ENCODE assay signal across 17 mouse cellular contexts in genomic region chr13:41872161-41872562, GRCm38 (mm10). TPM values are rescaled to one million over a fixed set of nuclear protein-coding genes. Genes with fewer than 3 reads are reported as not detected.
DNase-seq lines count a peak whose midpoint lies in the region; ATAC-seq and TF ChIP-seq lines count a peak whose summit lies in the region.
"Had no signal": no experiment of that assay in that cellular context is flagged by ENCODE, and none has a peak within 500 bp of the region (broad histone marks: within the 10 kb centered on the region; RNA-seq: fewer than 3 reads in every experiment).

No protein-coding gene starts in this region.

- no peaks in the 10 kb centered on the region for H3K9me3 ChIP-seq in heart, embryonic 16.5 days (replicated peaks; ENCODE audit: control insufficient read depth, low read length)
- no peaks in the 10 kb centered on the region for H3K9me3 ChIP-seq in heart, embryonic 12.5 days (replicated peaks)
- H3K9me3 ChIP-seq in lung, embryonic 14.5 days (ENCODE audit: low read depth, low read length): no peaks in the 10 kb centered on the region
- H3K9me3 ChIP-seq in embryonic facial prominence, embryonic 13.5 days: no peaks in the 10 kb centered on the region
- no peaks in the 10 kb centered on the region for H3K9me3 ChIP-seq in limb, embryonic 14.5 days (ENCODE audit: control insufficient read depth, low read length)
- H3K9me3 ChIP-seq: neural tube, embryonic 12.5 days had no signal

- intact Hi-C loops in left cerebral cortex, postnatal 36 days (cut with DNase I): no loop called here

- peaks cover 9% of the 10 kb centered on the region for H3K4me1 ChIP-seq in heart, embryonic 16.5 days (ENCODE audit: control insufficient read depth, insufficient read depth, low read length)
- peaks cover 11% of the 10 kb centered on the region for H3K4me1 ChIP-seq in heart, embryonic 12.5 days (replicated peaks)
- peaks cover 13% of the 10 kb centered on the region; the same call in 1 of the 2 replicates for H3K4me1 ChIP-seq in lung, embryonic 14.5 days (ENCODE audit: insufficient read depth)
- peaks cover 6% of the 10 kb centered on the region; the same call in 1 of the 2 replicates for H3K4me1 ChIP-seq in lung, adult 2 months (ENCODE audit: control insufficient read depth, insufficient read depth, low read length)
- H3K4me1 ChIP-seq in embryonic facial prominence, embryonic 13.5 days: peaks cover 9% of the 10 kb centered on the region
- H3K4me1 ChIP-seq in limb, embryonic 14.5 days (ENCODE audit: control insufficient read depth, insufficient read depth, low read length): peaks cover 9% of the 10 kb centered on the region

- H3K4me2 ChIP-seq in heart, embryonic 16.5 days (ENCODE audit: low read depth, low read length): peak overlapping the region; percentile 12; the same call in 1 of the 2 replicates
- no peak overlapping the region for H3K4me2 ChIP-seq in heart, embryonic 12.5 days
- H3K4me2 ChIP-seq in lung, embryonic 14.5 days: peak overlapping the region; percentile 40
- H3K4me2 ChIP-seq in embryonic facial prominence, embryonic 13.5 days: peak overlapping the region; percentile 33
- H3K4me2 ChIP-seq in limb, embryonic 14.5 days (replicated peaks; ENCODE audit: low read depth, low read length, severe bottlenecking): peak overlapping the region; percentile 34; the same call in 1 of the 2 replicates
- H3K4me2 ChIP-seq: hindbrain, embryonic 14.5 days; neural tube, embryonic 12.5 days had no signal

- DNase-seq in lung, embryonic 14.5 days: peak; percentile 77
- no peak for DNase-seq in lung, adult 2 months
- DNase-seq in limb, embryonic 14.5 days (ENCODE audit: low spot score): peak; percentile 64
- no peak for DNase-seq in right cerebral cortex, adult 18-20 months
- DNase-seq in left cerebral cortex, postnatal 36 days (ENCODE audit: low spot score in 2 of 2): no peak
- DNase-seq: adrenal gland, postnatal 36 days; cerebellum, adult 18-20 months; forebrain, postnatal 0 days; left cerebral cortex, postnatal 4 days had no signal

- H3K27ac ChIP-seq in heart, embryonic 16.5 days (ENCODE audit: low read length): no peak overlapping the region
- no peak overlapping the region for H3K27ac ChIP-seq in heart, embryonic 12.5 days (ENCODE audit: poor library complexity, severe bottlenecking)
- H3K27ac ChIP-seq in lung, embryonic 14.5 days (ENCODE audit: low read depth): peak overlapping the region; percentile 58; the same call in 1 of the 2 replicates
- H3K27ac ChIP-seq in embryonic facial prominence, embryonic 13.5 days: no peak overlapping the region
- no peak overlapping the region for H3K27ac ChIP-seq in limb, embryonic 14.5 days (replicated peaks; ENCODE audit: low read depth, low read length)
- H3K27ac ChIP-seq: hindbrain, embryonic 14.5 days; macrophage; neural tube, embryonic 12.5 days had no signal

- no peaks in the 10 kb centered on the region for H3K36me3 ChIP-seq in heart, embryonic 16.5 days (ENCODE audit: control insufficient read depth, insufficient read depth)
- H3K36me3 ChIP-seq in heart, embryonic 12.5 days: no peaks in the 10 kb centered on the region
- H3K36me3 ChIP-seq in lung, embryonic 14.5 days (ENCODE audit: insufficient read depth): no peaks in the 10 kb centered on the region
- H3K36me3 ChIP-seq in embryonic facial prominence, embryonic 13.5 days: no peaks in the 10 kb centered on the region
- no peaks in the 10 kb centered on the region for H3K36me3 ChIP-seq in limb, embryonic 14.5 days (ENCODE audit: control insufficient read depth, insufficient read depth, low read length)
- H3K36me3 ChIP-seq: neural tube, embryonic 12.5 days had no signal

- no peak overlapping the region for H3K4me3 ChIP-seq in heart, embryonic 16.5 days (ENCODE audit: low read length)
- no peak overlapping the region for H3K4me3 ChIP-seq in heart, embryonic 12.5 days
- no peak overlapping the region for H3K4me3 ChIP-seq in lung, embryonic 14.5 days (ENCODE audit: low read depth, low read length)
- H3K4me3 ChIP-seq in lung, adult 2 months (replicated peaks; ENCODE audit: extremely low read depth, low read depth, low read length): no peak overlapping the region
- H3K4me3 ChIP-seq in embryonic facial prominence, embryonic 13.5 days: no peak overlapping the region
- H3K4me3 ChIP-seq in limb, embryonic 14.5 days (replicated peaks; ENCODE audit: low read length): no peak overlapping the region
- H3K4me3 ChIP-seq: neural tube, embryonic 12.5 days had no signal

- ATAC-seq in heart, embryonic 16.5 days (replicated peaks; ENCODE audit: extremely low read depth, insufficient read depth, low FRiP score): no peak
- ATAC-seq in heart, embryonic 12.5 days (ENCODE audit: insufficient number of reproducible peaks, low FRiP score): no peak
- peak; percentile 68 for ATAC-seq in lung, embryonic 14.5 days (ENCODE audit: insufficient read depth)
- ATAC-seq in embryonic facial prominence, embryonic 13.5 days (ENCODE audit: insufficient number of reproducible peaks, insufficient read depth, low FRiP score, low TSS enrichment, low read depth): no peak
- ATAC-seq in limb, embryonic 14.5 days (ENCODE audit: low FRiP score, low read depth): peak; percentile 82
- ATAC-seq: forebrain, postnatal 0 days; midbrain, embryonic 16.5 days had no signal

- TF ChIP-seq CTCF in lung, embryonic 14.5 days (IDR thresholded peaks at IDR 0.05; ENCODE audit: low read depth): no peak
- no peak for TF ChIP-seq CTCF in lung, adult 2 months (IDR thresholded peaks at IDR 0.05; ENCODE audit: insufficient read depth, low read length)

- no peaks in the 10 kb centered on the region for H3K27me3 ChIP-seq in heart, embryonic 16.5 days (ENCODE audit: control insufficient read depth, insufficient read depth, low read length)
- H3K27me3 ChIP-seq in heart, embryonic 12.5 days (replicated peaks): no peaks in the 10 kb centered on the region
- no peaks in the 10 kb centered on the region for H3K27me3 ChIP-seq in lung, embryonic 14.5 days (ENCODE audit: insufficient read depth, low read length)
- no peaks in the 10 kb centered on the region for H3K27me3 ChIP-seq in embryonic facial prominence, embryonic 13.5 days
- H3K27me3 ChIP-seq in limb, embryonic 14.5 days (ENCODE audit: control insufficient read depth, insufficient read depth, low read length): no peaks in the 10 kb centered on the region
- H3K27me3 ChIP-seq: neural tube, embryonic 12.5 days had no signal

- WGBS in heart, embryonic 16.5 days: 40% methylated on average over 8 of the region's 8 CpGs
- 44% methylated on average over 8 of the region's 8 CpGs for WGBS in heart, embryonic 12.5 days
- 20% methylated on average over 8 of the region's 8 CpGs for WGBS in lung, embryonic 14.5 days
- 35% methylated on average over 8 of the region's 8 CpGs for WGBS in lung, adult 2 months
- 24% methylated on average over 8 of the region's 8 CpGs for WGBS in embryonic facial prominence, embryonic 13.5 days
- WGBS in limb, embryonic 14.5 days: 8% methylated on average over 8 of the region's 8 CpGs

- H3K9ac ChIP-seq in heart, embryonic 16.5 days (ENCODE audit: low read length): no peak overlapping the region
- H3K9ac ChIP-seq in heart, embryonic 12.5 days: no peak overlapping the region
- H3K9ac ChIP-seq in lung, embryonic 14.5 days: no peak overlapping the region
- no peak overlapping the region for H3K9ac ChIP-seq in embryonic facial prominence, embryonic 13.5 days
- no peak overlapping the region for H3K9ac ChIP-seq in limb, embryonic 14.5 days (ENCODE audit: low read depth, low read length, severe bottlenecking)
- H3K9ac ChIP-seq: forebrain, postnatal 0 days; hindbrain, embryonic 14.5 days; neural tube, embryonic 12.5 days had no signal

- no peak for TF ChIP-seq POLR2A in lung, adult 2 months (IDR thresholded peaks at IDR 0.05; ENCODE audit: borderline replicate concordance, extremely low read depth, low read depth, low read length)
- no peak for TF ChIP-seq POLR2A in limb, embryonic 14.5 days (IDR thresholded peaks at IDR 0.05; ENCODE audit: borderline replicate concordance, extremely low read depth, insufficient read depth, insufficient read length)

RNA-seq across cellular contexts. Expression of gene Adtrp, which starts 24.7 kb away (rescaled TPM):
- polyA plus RNA-seq in heart, embryonic 16.5 days (2015; fragmentation: Nextera tagmentation; extraction: Ambion mirVana): 0.22 TPM in 1 of 2 replicates, not detected in the other
- not detected in 2 replicates for polyA plus RNA-seq in heart, embryonic 12.5 days (2016; fragmentation: Nextera tagmentation; extraction: Ambion mirVana)
- not detected in 2 replicates for polyA plus RNA-seq in lung, embryonic 14.5 days (2014; fragmentation: Nextera tagmentation; extraction: Ambion mirVana)
- 1.6 and 4.3 TPM in 2 replicates for polyA plus RNA-seq in lung, adult 2 months (2012; rRNA removed)
- 0.80 and 1.2 TPM in 2 replicates for polyA plus RNA-seq in embryonic facial prominence, embryonic 13.5 days (2015; fragmentation: Nextera tagmentation; extraction: Ambion mirVana)
- 3.9 TPM in 2 replicates for polyA plus RNA-seq in limb, embryonic 14.5 days (2012; rRNA removed)
- 7.1 and 9.3 TPM in 2 replicates for polyA plus RNA-seq in limb, embryonic 14.5 days (2014; fragmentation: Nextera tagmentation; extraction: Ambion mirVana)
- total RNA-seq in left cerebral cortex, postnatal 36 days (2021): under 1 TPM; 0.16 to 0.59 TPM
- total RNA-seq: forebrain, postnatal 0 days; left cerebral cortex, postnatal 4 days; MEL had no signal
- polyA plus RNA-seq: forebrain, postnatal 0 days; midbrain, embryonic 16.5 days had no signal

Comparison
In these comparisons a context has a peak if more than half of its experiments do, and no peak if none do; other contexts are left out.
1. DNase-seq: peak in lung, embryonic 14.5 days (single experiment) and limb, embryonic 14.5 days (single experiment); none in lung, adult 2 months (single experiment), right cerebral cortex, adult 18-20 months (single experiment) and left cerebral cortex, postnatal 36 days (0 of 2).
2. ATAC-seq: peak in lung, embryonic 14.5 days (single experiment) and limb, embryonic 14.5 days (single experiment); none in heart, embryonic 16.5 days (single experiment), heart, embryonic 12.5 days (single experiment) and embryonic facial prominence, embryonic 13.5 days (single experiment).